Mouse (Mus musculus) macrophage (primary cell): ENCODE measurements around the gene Psme1. TPM values are rescaled to one million over a fixed set of nuclear protein-coding genes. Genes with fewer than 3 reads are reported as not detected.

Source experiments
- H3K27ac ChIP-seq: fragments of 350-480 bp; formaldehyde crosslinking; 2 replicates; pipeline ENCODE4 v1.9.0; 2021
- H3K36me3 ChIP-seq: fragments of 350-480 bp; formaldehyde crosslinking; 2 replicates; pipeline ENCODE4 v1.9.0; 2021; ENCODE audit errors: inconsistent target
- H3K4me3 ChIP-seq: fragments of 350-480 bp; formaldehyde crosslinking; 2 replicates; pipeline ENCODE4 v1.9.0; 2021; ENCODE audit errors: inconsistent target
- H3K79me2 ChIP-seq: fragments of 350-480 bp; formaldehyde crosslinking; 2 replicates; pipeline ENCODE4 v1.9.0; 2021; ENCODE audit errors: inconsistent target
- WGBS: methylation state at CpG from one replicate; pipeline ENCODE4 v1.1.7; 2026; ENCODE audit warnings: inconsistent platforms; ENCODE audit not compliant: missing documents; 5-methylcytosine and 5-hydroxymethylcytosine counted together
- polyA plus RNA-seq: library from polyadenylated mRNA; stranded (reverse); fragments of 250-400 nt; gene quantifications from 3 replicates; pipeline ENCODE4 v1.2.4, GENCODE M21; 2018; ENCODE audit warnings: inconsistent platforms

Psme1 gene
- polyA plus RNA-seq, 1 experiment from 2014 or later: 292 TPM

DNA sequence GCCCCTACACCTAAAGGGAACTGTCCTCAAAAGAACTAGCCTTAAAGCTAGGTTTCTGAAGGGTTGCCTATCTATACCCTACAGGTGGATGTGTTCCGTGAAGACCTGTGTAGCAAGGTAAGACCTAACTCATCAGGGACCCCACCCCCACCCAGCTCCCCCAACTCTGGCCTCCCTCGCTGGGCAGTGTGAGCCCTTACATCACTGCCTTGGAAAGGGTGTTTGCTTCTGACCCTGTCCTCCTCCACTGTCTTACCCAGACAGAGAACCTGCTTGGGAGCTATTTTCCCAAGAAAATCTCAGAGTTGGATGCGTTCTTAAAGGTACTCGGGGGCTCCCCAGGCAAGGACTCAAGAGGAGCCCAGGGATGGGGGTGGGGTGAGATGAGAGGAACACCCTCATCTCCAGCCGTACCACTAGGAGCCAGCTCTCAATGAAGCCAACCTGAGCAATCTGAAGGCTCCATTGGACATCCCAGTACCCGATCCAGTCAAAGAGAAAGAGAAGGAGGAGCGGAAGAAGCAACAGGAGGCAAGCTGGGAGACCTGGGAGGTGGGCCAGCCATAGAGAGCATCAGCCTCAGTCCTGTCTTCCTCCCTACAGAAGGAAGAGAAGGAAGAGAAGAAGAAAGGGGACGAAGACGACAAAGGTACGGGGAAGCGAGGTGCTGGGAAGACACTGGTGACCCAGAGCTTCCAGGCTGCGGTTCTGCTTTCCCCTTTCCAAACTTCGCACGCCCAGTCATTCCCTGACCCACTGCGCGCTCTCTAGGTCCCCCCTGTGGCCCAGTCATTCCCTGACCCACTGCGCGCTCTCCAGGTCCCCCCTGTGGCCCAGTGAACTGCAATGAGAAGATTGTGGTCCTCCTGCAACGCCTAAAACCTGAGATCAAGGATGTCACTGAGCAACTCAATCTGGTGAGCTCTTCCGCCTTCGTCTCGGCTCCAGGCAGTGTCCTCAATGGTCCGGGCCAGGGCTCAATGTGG lies 1.9 kb downstream of the Psme1 start:
- WGBS: 92% methylated on average over 22 of the region's 23 CpGs
- peaks cover 26% of the 10 kb centered on the region for H3K79me2 ChIP-seq
- H3K4me3 ChIP-seq: no peak overlapping the region; the same call in 1 of the 2 replicates
- H3K36me3 ChIP-seq: peaks cover 25% of the 10 kb centered on the region
- no peak overlapping the region for H3K27ac ChIP-seq

DNA sequence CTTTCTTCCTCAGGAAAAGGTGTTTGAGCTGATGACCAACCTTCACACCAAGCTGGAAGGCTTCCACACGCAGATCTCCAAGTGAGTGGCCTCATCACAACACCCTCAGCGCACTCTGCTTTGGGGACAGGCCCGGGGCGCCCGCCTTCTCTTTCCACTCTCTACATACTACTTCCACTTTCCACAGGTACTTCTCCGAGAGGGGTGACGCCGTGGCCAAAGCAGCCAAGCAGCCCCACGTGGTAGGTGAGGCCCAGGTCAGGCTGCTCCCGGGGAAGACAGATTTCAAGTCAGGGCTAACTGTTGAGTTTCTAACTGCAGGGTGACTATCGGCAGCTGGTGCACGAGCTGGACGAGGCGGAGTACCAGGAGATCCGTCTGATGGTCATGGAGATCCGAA lies 2.8 kb downstream of the Psme1 start:
- WGBS: 86% methylated on average over 14 of the region's 16 CpGs
- Histone ChIP-seq H3K36me3 (peaks cover 25% of the 10 kb centered on the region), H3K27ac (no peak overlapping the region), H3K79me2 (peaks cover 26% of the 10 kb centered on the region), H3K4me3 (no peak overlapping the region)

DNA sequence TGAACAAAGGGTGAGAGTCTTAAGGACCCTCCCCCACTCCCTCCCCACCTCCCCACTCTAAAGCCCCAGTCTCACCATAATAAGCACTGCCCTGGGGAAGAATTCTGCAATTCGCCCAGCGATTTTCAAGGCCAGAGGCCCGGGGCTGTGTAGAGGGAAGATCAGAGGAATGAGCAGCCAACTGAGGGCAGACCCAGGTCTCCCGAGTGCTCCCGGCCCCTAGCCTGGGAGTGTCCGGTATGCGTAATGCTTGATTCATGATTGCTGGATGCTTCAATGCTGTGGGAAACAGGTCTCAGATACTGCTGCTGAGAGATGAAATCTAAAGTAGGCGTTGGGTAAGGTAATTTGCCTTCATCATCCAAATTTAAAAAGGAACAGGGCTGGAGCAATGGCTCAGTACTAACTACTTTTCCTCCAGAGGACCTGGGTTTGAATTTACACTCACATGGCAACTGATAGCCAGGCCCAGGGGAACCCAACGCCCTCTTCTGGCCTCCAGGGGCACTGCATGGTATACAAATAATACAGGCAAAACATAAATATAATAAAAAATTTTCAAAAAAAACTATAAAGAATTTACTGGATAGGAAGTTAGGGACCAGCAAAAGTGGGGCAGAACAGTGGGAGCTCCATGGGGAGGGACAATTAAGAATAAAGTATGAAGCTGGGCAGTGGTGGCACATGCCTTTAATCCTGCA lies 4.2 kb downstream of the Psme1 start:
- peaks cover 27% of the 10 kb centered on the region for H3K36me3 ChIP-seq
- H3K27ac ChIP-seq: no peak overlapping the region
- WGBS: 80% methylated on average over 9 of the region's 9 CpGs
- no peak overlapping the region for H3K4me3 ChIP-seq
- H3K79me2 ChIP-seq: peaks cover 26% of the 10 kb centered on the region

DNA sequence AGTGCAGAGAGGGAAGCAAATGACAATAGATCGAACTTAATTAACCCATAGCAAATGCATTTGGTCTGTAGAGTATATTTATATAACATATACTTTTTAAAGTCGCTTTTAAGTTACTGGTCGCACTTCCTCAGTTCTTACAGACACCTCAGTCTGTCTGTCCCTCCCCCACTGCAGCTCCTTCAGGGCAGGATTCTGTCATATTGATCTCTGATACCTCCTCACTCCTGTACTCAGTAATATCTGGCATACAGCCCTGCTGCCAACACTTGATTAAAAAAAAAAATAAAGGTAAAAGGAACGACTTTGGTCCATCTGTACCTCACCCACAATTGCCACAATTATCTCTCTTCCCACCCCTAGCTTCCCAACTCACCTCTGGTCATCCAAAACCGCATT lies 6.4 kb downstream of the Psme1 start:
- Histone ChIP-seq H3K36me3 (peaks cover 47% of the 10 kb centered on the region), H3K79me2 (peaks cover 31% of the 10 kb centered on the region), H3K4me3 (peak overlapping the region; percentile 70), H3K27ac (peak overlapping the region; percentile 17)
- 23% methylated on average over 5 of the region's 5 CpGs for WGBS

DNA sequence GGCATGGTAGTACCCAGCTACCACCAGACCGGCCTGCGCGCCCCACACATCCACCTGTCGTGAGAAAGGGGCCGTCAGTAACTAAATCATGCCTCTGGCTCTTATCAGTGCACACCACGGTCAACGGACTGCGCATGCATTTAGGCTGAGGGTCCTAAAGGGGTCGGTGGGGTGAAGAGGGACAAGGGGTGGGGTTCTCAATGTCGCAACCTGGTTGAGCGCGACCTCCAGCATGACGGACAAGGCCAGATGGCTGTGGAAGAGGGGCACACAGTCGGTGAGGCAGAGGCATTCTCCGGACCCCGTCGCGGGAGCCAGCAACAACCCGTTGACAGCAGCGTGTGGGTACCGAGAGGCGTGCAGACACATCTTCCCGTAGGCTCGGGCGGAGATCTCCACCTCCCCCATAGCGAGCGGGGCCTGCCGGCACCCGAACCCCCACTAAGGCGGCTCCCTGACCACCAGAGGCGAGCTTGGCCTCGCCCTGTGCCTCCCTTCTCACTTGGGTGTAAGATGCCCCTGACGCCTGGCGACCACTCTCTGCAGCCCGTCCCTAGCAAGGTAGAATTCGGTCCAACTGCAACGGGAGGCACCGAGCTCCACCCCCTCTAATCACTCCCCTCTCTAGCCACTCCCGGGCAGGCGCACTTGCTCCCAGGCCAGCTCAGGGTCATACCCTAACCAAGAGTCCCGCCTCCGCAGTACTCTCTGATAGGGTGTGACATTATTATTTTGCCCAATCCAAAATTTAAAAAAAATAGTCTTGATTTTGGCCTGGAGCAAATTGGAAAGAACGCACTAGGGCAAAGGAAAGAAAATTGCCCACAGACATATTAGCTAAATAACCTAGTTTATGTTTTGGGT lies 7.0 kb downstream of the Psme1 start, which contains the start of gene Emc9:
Gene Emc9, minus strand, starts transcription at position 601 of the 864 bp plus-strand sequence.
- 12% methylated on average over 41 of the region's 43 CpGs for WGBS
- Histone ChIP-seq H3K4me3 (peak within 1 kb of the TSS; percentile 70), H3K36me3 (peaks cover 42% of the 10 kb centered on the region), H3K27ac (peak within 1 kb of the TSS; percentile 43), H3K79me2 (peaks cover 31% of the 10 kb centered on the region)

DNA sequence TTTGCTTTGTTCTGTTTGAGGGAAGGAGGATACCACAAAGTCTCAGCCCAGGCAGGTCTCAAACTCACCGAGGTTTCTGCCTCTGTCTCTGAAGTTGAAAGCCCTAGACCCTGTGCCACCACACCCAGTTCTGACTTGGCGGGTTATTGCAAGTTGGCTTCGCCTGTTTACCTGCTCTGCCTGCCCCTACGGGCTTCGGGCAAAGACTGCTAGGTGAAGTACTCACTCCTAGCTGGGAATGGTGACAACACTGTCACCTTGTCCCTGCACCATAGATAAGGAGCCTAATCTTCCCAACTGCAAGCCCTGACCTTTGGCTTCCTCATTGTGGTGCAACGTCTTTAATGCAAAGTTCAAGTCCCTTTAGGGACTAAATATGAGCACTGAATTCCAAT lies 7.6 kb downstream of the Psme1 start:
- WGBS: 60% methylated on average over 6 of the region's 6 CpGs
- peaks cover 32% of the 10 kb centered on the region for H3K79me2 ChIP-seq
- H3K27ac ChIP-seq: peak overlapping the region; percentile 43
- peak overlapping the region; percentile 70; the same call in 1 of the 2 replicates for H3K4me3 ChIP-seq
- H3K36me3 ChIP-seq: peaks cover 35% of the 10 kb centered on the region

DNA sequence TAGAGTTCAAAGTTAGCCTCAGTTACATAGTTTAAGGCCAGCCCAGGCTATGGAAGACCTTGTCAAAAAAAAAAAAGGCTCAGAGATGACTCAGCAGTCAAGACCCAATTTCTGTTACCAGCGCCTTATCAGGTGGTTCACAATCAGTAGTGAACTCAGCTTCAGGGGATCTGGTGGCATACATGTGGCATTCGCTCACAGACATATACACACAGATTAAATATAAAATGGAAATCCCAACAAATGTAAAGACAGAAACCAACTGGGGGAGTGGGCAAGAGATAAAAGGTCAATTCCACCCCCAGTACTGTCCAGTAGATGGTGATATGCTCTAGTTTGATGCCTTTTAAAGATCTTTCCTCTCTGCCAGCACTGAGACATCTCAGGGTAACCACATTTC lies 8.2 kb downstream of the Psme1 start:
- H3K27ac ChIP-seq: peak overlapping the region; percentile 43
- 66% methylated on average over 2 of the region's 2 CpGs for WGBS
- peaks cover 34% of the 10 kb centered on the region for H3K79me2 ChIP-seq
- H3K4me3 ChIP-seq: no peak overlapping the region
- H3K36me3 ChIP-seq: peaks cover 30% of the 10 kb centered on the region

DNA sequence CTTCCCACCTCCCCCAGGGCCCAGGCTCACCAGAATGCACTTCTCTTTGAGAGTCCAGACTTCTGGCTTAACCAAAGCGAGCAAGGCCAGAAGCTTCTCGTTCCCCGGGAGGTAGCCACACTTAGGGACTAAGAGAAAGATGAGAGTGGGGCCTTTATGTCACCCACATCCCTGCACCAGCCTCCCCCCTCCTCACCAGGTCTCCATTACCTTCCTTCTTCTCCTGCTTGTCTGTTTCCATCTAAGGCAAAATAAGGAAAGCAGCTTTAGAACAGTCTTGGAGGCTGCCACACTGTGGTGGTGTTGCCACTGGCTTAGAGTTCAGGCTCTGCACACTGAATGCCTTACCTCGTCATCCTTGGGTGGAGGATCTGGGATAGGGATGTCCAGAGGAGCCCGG lies 11.3 kb downstream of the Psme1 start:
- WGBS: 87% methylated on average over 3 of the region's 5 CpGs
- no peak overlapping the region for H3K4me3 ChIP-seq
- no peak overlapping the region for H3K27ac ChIP-seq
- peaks cover 60% of the 10 kb centered on the region for H3K79me2 ChIP-seq
- peaks cover 23% of the 10 kb centered on the region for H3K36me3 ChIP-seq

DNA sequence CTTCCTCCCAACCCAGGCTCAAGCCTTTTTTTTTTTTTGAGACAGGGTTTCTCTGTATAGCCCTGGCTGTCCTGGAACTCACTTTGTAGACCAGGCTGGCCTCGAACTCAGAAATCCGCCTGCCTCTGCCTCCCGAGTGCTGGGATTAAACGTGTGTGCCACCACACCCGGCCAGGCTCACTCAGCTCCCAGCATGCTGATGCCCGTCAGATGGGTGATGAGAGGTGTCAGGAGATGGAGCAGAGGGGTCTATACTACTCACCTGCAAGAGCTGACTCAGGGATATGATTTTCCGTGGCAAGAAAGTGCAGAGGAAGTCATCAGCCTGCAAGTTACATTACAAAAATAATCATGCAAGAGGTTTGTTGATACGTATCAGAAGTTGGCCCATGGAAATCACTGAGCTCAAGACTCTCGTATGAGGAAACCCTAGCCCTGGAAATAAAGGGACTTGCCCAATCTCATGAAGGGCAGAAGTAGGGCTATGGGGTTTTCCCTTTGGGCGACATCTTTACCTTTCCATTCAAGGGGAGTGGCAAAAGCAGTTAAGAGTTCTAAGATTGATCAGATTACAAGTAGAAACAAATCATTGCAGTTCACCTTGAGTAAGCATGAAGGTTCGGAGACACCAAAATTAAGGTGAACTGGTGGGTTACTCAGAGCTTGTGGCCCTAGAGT lies 12.0 kb downstream of the Psme1 start:
- peak overlapping the region; percentile 97 for H3K4me3 ChIP-seq
- peaks cover 29% of the 10 kb centered on the region for H3K36me3 ChIP-seq
- H3K79me2 ChIP-seq: peaks cover 63% of the 10 kb centered on the region
- H3K27ac ChIP-seq: peak overlapping the region; percentile 98
- 64% methylated on average over 11 of the region's 11 CpGs for WGBS

DNA sequence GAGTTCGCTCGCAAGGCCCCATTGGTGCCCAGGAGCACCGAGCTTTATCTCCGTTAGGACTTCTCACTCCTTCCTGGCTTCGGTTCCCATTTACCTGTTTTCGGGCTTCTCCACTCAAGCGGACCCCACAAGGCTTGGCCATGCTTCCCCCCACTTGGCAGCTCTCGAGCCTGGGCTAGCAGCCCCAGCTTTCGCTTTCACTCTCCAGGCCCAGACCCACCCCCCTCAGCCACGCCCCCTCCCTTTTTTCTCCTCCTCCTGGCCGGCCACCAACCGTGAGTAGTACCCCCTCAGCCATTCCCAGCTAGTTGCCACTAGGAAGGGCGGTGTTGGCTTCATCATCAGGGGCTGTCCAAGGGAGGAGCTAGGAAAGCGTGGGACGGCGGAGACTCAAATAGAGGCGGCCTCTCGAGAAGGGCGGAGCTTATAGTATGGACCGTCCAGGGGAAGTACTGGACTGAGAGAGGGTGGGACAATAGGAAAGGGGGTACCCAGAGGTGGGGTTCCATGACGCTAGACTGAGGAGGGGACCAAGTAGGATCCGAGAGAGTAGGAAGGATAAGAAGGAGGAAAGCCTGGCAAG lies 12.9 kb downstream of the Psme1 start, which contains the start of gene Psme2:
Gene Psme2, minus strand, starts transcription at position 366 of the 583 bp plus-strand sequence.
- Histone ChIP-seq H3K4me3 (peak within 1 kb of the TSS; percentile 97), H3K79me2 (peaks cover 72% of the 10 kb centered on the region), H3K36me3 (peaks cover 38% of the 10 kb centered on the region), H3K27ac (peak within 1 kb of the TSS; percentile 98)
- WGBS: under 1% methylated on average over 21 of the region's 22 CpGs

DNA sequence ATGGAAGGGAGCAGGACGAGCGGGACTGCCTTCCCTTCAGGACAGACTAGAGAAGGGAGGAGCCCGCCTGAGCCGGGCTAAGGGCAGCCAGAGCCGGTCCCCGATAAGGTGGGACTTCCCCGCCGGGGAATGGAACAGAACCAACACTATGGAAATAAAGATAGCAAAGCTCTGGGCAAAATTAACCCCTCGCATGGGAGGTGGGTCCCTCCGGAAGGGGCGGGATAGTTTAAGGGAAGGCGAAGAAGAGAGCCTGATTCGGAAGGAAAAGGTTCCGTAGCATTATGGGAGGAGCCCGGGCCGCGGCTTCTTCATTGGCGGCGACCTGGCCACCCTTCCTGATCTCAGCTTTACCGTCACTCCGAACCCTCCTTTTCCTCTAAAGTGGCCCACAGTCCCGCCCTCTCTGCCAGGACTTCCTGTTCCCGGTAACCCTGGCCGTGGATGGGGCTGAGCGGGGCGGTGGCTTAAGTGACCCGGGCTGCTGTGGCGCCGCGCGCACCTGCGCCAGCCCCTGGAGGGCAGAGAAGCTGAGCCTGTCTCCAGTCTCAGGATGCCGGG lies 13.5 kb downstream of the Psme1 start, which contains the start of gene Rnf31:
Gene Rnf31, plus strand, starts transcription at position 378 of the 561 bp plus-strand sequence.
- H3K27ac ChIP-seq: peak within 1 kb of the TSS; percentile 98
- peak within 1 kb of the TSS; percentile 97 for H3K4me3 ChIP-seq
- WGBS: 1% methylated on average over 30 of the region's 33 CpGs
- H3K36me3 ChIP-seq: peaks cover 44% of the 10 kb centered on the region
- peaks cover 78% of the 10 kb centered on the region for H3K79me2 ChIP-seq

DNA sequence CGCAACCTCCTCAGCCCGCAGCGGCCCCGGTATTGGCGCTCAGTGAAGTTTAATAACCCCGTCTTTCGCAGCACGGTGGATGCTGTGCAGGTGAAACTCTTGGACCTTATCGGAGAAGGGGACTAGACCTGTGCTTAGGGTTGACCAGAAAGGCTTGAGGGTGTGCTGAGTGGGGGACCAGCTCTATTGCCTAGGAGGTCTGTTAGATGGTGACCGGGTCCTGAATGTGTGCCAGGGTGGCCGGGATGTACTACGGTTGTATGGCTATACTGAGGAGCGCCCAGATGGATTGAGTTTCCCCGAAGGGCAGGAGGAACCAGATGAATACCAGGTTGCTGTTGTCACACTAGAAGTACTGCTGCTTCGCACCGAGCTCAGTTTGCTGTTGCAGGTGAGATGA lies 14.3 kb downstream of the Psme1 start:
- H3K27ac ChIP-seq: peak overlapping the region; percentile 17
- H3K4me3 ChIP-seq: peak overlapping the region; percentile 97
- peaks cover 49% of the 10 kb centered on the region for H3K36me3 ChIP-seq
- 5% methylated on average over 16 of the region's 16 CpGs for WGBS
- peaks cover 86% of the 10 kb centered on the region for H3K79me2 ChIP-seq
